Mouse (Mus musculus): ENCODE measurements around the gene Grtp1.

Gene Grtp1

GRCm38 (mm10) chr8:13174811-13175210 is 25.6 kb downstream of the Grtp1 start:
- DNase-seq (ENCODE audit: extremely low spot score, low spot score): no peak

DNA sequence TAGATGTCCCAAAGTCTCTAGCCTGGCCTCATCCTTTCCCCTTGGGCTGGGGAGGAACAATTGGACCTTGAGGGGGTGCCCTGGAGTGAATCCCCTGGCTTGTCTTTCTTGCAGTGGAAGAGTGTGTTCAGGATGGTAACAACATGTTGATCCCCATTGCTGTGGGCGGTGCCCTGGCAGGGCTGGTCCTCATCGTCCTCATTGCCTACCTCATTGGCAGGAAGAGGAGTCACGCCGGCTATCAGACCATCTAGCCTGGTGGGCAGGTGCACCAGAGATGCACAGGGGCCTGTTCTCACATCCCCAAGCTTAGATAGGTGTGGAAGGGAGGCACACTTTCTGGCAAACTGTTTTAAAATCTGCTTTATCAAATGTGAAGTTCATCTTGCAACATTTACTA is 26.1 kb downstream of the Grtp1 start:
- no peak for DNase-seq (ENCODE audit: extremely low spot score, low spot score)

- no peak for DNase-seq (ENCODE audit: extremely low spot score, low spot score)
Measured at GRCm38 (mm10) chr8:13170510-13170909, 29.9 kb downstream of the Grtp1 start.

DNA sequence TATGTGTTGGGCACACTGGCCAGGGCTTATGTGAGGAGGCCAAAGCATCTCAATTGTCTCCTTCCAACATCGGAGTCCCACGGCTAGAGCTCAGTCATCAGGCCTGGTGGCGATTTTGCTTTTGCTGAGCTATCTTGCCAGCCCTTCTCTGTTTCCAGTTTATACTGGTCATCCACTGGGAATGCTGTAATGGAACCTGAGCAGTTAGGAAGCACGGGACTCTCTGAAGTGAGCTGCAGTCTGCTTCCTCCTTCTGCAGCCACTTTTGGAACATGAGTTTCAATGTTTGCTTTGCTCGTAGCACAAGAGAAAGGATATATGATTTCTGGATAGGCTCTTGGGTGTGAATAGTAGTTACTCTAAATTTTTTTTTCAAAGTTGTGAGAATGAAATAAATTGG is 36.1 kb downstream of the Grtp1 start:
- no peak for DNase-seq (ENCODE audit: extremely low spot score, low spot score)

- no peak for DNase-seq (ENCODE audit: extremely low spot score, low spot score)
Measured at GRCm38 (mm10) chr8:13163563-13163962, 36.9 kb downstream of the Grtp1 start.

DNA sequence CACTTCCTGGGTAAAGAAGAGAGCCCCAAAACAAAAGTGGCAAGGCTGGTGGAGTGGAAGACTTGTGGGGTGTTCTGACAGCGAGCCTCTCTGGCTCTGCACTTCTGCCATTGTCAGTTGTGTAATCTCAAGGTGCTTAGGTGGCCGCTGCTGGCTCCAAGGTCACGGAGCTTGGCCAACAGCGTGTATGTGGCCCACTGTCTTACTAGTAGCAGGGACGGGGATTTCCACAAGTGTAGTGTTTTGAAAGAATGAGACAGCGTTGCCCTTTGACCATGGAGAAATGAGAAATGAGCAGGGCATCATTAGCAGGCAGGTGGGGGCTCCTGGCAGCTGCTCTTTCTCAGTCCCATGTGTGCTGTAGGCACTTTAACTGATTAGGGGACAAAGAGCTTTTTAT is 38.3 kb downstream of the Grtp1 start:
- no peak for DNase-seq (ENCODE audit: extremely low spot score, low spot score)

DNA sequence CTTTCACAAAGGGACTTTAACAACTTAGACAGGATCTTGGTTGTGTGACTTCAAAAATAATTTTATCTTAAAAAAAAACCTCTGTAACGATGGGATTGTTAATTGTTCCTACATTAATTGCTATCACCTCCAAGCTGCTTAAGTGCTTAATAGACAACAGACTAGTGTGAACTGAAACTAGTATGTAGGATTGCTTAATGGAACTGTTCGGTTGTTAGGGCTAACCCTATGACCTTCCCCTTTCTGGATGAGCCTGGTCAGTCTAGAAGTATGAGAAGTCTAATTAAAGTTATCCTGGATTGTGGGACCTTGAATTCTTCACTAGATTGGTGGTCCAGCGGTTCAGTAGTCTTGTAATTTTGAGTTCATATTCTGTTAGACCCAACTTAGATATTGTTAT is 39.7 kb downstream of the Grtp1 start:
- DNase-seq (ENCODE audit: extremely low spot score, low spot score): no peak

GRCm38 (mm10) chr8:13159377-13159881 is 41.0 kb downstream of the Grtp1 start:
- no peak for DNase-seq (ENCODE audit: extremely low spot score, low spot score)

DNA sequence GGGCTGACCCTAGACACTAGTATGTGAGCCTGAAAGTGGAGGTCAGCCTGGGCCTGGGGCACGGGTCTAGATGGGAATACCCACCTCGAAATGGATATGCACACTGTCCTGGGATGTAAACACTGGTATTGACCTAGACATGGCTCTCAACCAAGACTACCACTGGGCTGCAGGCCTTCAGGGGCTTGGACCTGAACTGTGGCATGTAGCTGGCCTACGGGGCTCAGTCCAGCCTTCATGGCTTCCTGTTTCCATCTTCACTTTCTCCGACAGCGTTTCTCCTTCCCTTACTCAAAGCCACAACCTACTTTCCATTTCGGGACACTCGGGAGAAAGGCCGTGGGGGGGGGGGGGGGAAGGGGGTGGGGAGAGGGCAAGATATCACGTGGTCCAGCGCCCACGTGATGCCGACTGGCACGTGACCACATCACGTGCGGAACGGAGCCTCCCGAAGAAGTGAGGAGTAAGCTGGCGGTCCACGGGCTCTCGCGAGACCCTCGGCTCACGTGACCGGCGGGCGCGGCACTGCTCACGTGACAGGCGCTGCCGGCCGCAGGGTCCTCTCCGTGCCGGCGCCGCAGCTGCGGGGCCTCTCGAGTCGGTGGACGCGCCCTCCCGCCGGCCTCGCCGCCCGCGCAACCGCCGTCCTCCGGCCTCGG is 41.6 kb downstream of the Grtp1 start, which contains the start of gene Lamp1:
TSS of gene Lamp1 (plus strand) at position 444 of the 659 bp plus-strand sequence.
- DNase-seq (ENCODE audit: extremely low spot score, low spot score): peak; percentile 99

DNA sequence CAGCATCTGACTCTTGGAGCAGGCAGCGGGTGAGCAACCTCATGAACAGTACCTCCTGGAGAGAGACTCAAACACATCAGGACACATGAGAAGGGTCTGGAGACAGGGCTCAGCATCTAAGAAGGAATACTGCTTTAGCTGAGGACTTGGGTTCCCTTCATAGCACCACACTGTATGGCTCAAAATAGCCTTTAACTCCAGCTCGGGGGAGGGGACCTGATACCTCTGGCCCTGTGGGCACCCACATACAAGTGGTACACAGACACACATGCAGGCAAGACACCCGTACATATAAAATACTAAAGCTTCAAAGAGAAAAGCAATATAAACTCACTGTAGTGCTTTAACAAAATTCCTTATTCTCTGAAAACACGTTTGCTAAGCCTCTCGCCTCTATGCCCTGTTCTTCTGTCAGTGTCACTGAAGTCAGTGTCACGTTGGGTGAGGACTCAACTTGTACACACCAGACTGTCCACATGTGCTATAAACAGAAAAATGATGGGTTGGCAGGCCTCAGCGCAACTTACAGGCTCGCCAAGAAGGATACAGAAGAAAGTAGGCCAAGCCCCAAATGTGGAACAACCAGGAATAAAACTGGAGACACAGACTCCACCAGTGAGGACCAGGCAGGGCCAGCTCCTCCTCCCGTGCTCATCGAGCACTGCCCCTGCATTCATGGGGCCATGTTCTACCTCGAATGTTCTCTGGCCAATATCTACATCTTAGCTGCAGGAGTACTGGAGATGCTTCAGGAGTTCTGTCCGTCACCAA is 43.9 kb downstream of the Grtp1 start:
- no peak for DNase-seq (ENCODE audit: extremely low spot score, low spot score)

- DNase-seq (ENCODE audit: extremely low spot score, low spot score): no peak
Measured at GRCm38 (mm10) chr8:13155358-13155757, 45.1 kb downstream of the Grtp1 start.

DNA sequence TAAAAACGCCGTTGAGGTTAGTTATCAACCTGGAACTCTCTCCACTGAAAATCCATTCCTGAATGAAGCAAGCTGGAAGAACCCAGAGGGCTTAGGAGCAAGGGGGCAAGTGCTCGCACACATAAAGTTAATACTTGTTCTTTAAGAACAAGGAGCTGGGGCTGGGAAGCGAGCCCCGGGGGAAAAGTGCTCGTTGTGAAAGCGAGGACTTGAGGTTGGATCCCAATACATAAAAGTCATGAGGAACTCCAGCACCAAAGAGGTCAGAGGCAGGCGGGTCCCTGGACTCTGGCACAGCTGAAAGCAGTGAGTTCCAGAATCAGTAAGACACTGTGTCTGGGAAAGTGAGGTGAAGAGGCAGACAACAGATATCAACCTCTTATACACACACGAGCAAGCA is 46.3 kb downstream of the Grtp1 start:
- DNase-seq (ENCODE audit: extremely low spot score, low spot score): no peak

DNA sequence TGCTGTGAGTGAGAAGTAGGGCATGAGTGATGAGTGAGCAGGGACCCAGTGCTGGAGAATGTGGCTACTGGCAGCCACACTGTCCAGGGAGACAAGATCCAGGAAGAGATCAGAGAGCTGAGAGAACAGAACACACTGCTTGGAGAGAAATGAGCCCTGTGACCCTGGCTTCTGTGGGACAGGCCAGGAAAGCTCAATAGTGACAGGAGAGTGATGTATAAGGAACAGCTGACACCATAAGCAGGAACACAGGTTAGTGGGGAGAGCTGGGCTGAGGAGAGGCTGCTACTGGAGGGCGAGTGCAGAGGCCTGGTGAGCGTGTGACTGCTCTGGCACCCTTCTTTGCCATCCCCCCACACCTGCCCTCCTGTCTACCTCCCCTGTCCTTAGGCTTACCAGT is 49.5 kb downstream of the Grtp1 start:
- no peak for DNase-seq (ENCODE audit: extremely low spot score, low spot score)

GRCm38 (mm10) chr8:13149866-13150265 is 50.6 kb downstream of the Grtp1 start:
- no peak for DNase-seq (ENCODE audit: extremely low spot score, low spot score)

DNA sequence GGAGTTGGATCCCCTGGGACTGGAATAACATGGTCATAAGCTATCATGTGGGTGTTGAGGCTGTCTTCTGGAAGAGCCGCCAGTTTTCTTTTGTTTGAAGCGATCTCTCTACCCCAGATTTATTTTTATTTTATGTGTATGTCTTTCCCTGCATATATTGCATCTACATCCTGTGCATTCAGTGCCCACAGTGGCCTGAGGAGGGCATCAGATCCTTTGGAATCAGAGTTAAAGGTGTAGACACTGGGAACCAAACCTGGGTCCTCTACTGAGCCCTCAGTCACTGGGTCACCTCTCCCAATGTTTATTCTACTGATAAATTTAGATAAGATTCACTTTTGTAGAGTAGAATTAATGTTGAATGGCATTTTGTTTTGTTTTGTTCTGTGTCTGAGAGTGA is 51.1 kb downstream of the Grtp1 start:
- DNase-seq (ENCODE audit: extremely low spot score, low spot score): no peak

DNA sequence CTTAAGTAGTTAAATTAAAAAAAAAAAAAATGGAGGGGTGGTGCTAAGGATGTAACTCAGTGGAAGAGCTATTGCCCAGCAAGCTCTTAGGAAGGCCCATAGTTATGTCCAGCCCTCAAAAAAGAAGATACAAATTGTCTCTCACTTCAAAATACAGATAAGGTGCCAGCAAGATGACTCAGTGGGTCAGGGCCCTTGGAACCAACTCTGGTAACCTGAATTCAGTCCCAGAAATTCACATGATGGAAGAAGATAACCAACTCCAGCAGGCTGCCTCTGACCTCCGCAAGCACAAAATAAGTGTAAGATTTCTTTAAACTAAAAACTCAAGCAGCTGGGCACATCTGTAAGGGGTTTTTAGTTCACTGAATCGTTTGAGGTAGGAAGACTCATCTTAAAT is 51.9 kb downstream of the Grtp1 start:
- no peak for DNase-seq (ENCODE audit: extremely low spot score, low spot score)

DNA sequence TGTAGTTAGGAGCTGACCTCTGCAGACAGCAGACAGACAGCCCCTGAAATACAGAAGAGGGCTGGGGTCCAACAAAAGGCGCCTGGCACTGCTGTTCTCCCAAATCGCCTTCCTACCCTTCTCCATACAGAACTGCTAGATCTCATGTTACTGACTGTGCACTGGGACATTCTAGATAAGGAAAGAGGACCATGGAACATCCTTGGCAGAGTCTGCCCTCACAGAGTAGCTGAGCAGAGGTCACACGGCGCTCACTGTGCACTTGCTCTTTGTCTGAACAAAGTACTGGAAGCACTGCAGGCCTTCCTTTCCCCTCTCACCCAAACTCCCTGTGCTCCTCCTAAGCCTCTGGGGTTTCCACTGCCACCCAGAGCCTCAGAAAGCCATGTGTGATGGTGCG is 58.7 kb downstream of the Grtp1 start:
- DNase-seq (ENCODE audit: extremely low spot score, low spot score): no peak

DNA sequence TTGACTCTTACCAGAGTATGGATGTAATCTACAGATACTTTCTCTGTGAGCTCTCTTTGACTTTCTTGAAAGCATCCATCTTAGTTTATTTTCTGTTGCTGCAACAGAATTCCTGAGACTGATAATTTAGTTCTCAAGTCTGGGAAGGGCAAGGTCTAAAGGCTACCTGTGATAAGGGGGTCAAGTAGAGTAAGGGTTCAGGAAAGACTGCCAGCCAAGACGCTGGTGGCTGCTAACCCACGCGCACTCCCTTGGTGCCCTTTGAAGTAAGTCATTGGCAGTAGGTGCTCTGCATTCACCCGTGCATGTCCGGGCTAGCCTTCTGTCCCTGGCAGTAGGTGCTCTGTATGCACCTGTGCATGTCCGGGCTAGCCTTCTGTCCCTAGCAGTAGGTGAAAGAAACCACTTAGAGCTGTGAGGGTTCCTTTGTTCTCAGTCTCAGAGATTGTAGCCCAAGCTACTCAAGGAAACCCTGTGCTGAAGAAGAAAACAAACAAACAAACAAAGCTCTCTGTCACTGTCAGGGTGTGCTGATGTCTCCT is 60.7 kb downstream of the Grtp1 start:
- DNase-seq (ENCODE audit: extremely low spot score, low spot score): no peak

GRCm38 (mm10) chr8:13132220-13132619 is 68.2 kb downstream of the Grtp1 start:
- peak; percentile 36 for DNase-seq (ENCODE audit: extremely low spot score, low spot score)

DNA sequence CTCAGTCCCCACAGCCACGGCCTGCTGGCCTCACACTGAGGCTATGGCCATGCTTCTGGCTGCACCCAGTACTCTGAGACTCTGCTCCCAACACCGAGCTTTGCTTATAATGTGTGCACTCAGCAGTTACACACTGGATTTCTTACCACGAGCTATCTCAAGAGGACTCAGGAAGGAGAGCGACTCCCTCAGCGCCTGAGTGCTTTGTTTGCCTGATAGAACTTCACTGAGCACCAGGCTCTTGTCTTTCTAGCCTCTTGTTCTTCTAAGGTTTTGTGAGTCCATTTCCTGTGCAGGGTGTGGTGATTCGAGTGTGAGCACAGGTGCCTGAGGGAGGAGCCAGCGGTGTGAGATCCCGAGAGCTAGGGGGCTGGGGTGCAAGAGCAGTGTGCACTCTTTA is 75.5 kb downstream of the Grtp1 start:
- DNase-seq (ENCODE audit: extremely low spot score, low spot score): no peak

GRCm38 (mm10) chr8:13122887-13123421 is 77.5 kb downstream of the Grtp1 start:
- no peak for DNase-seq (ENCODE audit: extremely low spot score, low spot score)
